Mouse (Mus musculus) neural tube, embryonic 11.5 days (tissue): ENCODE data around the gene Dcaf17. TPM values are rescaled to one million over a fixed set of nuclear protein-coding genes. Genes with fewer than 3 reads are reported as not detected.

Experiments used
- ATAC-seq: fragments of 200-750 bp; cut with Nextera tagmentation; 2 replicates; pipeline ENCODE4 v1.8.0; 2017; ENCODE audit warnings: moderate number of reproducible peaks, mild to moderate bottlenecking, moderate TSS enrichment, moderate library complexity; ENCODE audit not compliant: insufficient read depth, low FRiP score, low TSS enrichment
- DNase-seq: peaks from one replicate; pipeline ENCODE4 v3.0.0-alpha.2; 2015; ENCODE audit warnings: low spot score
- H3K27ac ChIP-seq: fragments of 300-500 bp; sonication (generic); 2 replicates; pipeline ENCODE4 v1.5.1; 2014; ENCODE audit warnings: low read depth, mild to moderate bottlenecking, low read length
- H3K27me3 ChIP-seq: fragments of 300-500 bp; sonication (generic); 2 replicates; pipeline ENCODE4 v1.6.1; 2014; ENCODE audit warnings: mild to moderate bottlenecking, low read length, mixed read lengths; ENCODE audit not compliant: control insufficient read depth, insufficient read depth
- H3K36me3 ChIP-seq: fragments of 300-500 bp; sonication (generic); 2 replicates; pipeline ENCODE4 v1.6.1; 2014; ENCODE audit warnings: mild to moderate bottlenecking, low read length, moderate library complexity, mixed read lengths; ENCODE audit not compliant: control insufficient read depth, insufficient read depth
- H3K4me1 ChIP-seq: fragments of 300-500 bp; sonication (generic); 2 replicates; pipeline ENCODE4 v1.6.1; 2014; ENCODE audit warnings: low read length, mixed read lengths; ENCODE audit not compliant: control insufficient read depth, insufficient read depth
- H3K4me2 ChIP-seq: fragments of 300-500 bp; sonication (generic); 2 replicates; pipeline ENCODE4 v1.6.1; 2014; ENCODE audit warnings: low read depth, mild to moderate bottlenecking, moderate library complexity
- H3K4me3 ChIP-seq: fragments of 300-500 bp; sonication (generic); 2 replicates; pipeline ENCODE4 v1.5.1; 2014; ENCODE audit warnings: low read depth, low read length
- H3K9ac ChIP-seq: fragments of 300-500 bp; sonication (generic); 2 replicates; pipeline ENCODE4 v1.6.1; 2014; ENCODE audit warnings: mild to moderate bottlenecking, low read length
- H3K9me3 ChIP-seq: fragments of 300-500 bp; sonication (generic); 2 replicates; pipeline ENCODE4 v1.6.1; 2016; ENCODE audit warnings: low read length; ENCODE audit not compliant: control insufficient read depth
- WGBS: fragments of 180-500 bp; shearing (Covaris S2); extraction: QIAGEN DNeasy Blood & Tissue Kit; methylation state at CpG from one replicate; pipeline ENCODE4 v1.1.7; 2014; 5-methylcytosine and 5-hydroxymethylcytosine counted together
- polyA plus RNA-seq: library from polyadenylated mRNA; unstranded; fragments of >200 nt; fragmentation: Nextera tagmentation; extraction: Ambion mirVana; gene quantifications from 2 replicates; pipeline ENCODE4 v1.2.1, GENCODE M21; 2014

The Dcaf17 gene
- polyA plus RNA-seq, 1 experiment from 2014 or later, result 33.1 TPM

DNA sequence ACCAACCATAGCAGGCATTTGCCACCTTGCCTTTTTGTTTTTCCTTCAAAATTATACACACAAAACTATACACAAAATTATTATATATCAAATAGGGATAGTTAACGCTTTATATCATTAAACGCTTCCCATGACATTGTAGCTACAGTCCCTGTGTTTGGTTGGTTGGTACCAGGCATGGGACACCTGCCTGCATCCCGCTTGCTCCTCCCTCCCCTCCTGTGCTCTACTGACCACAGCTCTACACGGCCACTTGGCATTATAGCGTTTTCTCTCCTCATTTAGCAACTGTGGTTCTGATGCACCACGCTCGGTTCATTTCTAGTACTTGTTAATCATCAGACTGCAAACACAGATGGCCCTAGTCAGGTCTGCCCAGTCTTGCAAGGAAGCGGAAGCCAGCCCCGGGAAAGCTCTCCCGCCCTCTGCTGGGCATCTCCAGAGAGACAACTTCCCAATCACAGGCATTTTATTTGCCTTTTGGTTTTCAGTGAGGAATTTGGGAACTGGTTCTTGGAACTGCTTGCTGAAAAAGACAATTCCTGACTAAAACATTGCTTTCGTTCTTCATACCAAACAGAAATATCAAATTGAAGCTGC is 15.5 kb upstream of the Dcaf17 start:
- peak; percentile 70 for DNase-seq
- no peak overlapping the region for H3K4me2 ChIP-seq
- no peaks in the 10 kb centered on the region for H3K4me1 ChIP-seq
- H3K36me3 ChIP-seq, result no peaks in the 10 kb centered on the region
- ATAC-seq, result no peak
- H3K27ac ChIP-seq, result no peak overlapping the region
- H3K9me3 ChIP-seq, result no peaks in the 10 kb centered on the region
- no peaks in the 10 kb centered on the region for H3K27me3 ChIP-seq
- 51% methylated on average over 11 of the region's 11 CpGs for WGBS
- no peak overlapping the region for H3K9ac ChIP-seq
- H3K4me3 ChIP-seq, result no peak overlapping the region

DNA sequence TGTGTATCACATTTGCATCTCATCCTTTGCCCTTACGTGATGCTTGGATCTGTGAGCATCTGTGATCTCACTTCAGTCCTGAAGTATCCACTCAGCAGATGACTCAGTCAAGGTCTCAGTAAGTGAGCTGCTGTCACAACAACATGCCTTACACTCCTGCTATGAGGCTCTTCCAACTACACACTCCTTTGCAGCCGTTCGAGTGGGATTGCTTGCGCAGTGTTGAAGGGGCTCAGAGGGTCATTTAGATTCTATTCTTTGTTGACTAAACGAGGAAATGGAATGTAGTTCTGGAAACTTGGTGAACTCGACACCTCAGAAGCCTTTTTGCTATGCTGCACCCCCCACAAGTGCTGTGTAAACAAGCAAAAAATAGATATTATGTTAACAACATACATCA is 9.0 kb upstream of the Dcaf17 start:
- Histone ChIP-seq H3K4me3 (no peak overlapping the region), H3K9ac (no peak overlapping the region), H3K4me1 (no peaks in the 10 kb centered on the region), H3K9me3 (no peaks in the 10 kb centered on the region), H3K36me3 (no peaks in the 10 kb centered on the region), H3K27me3 (no peaks in the 10 kb centered on the region), H3K27ac (no peak overlapping the region), H3K4me2 (no peak overlapping the region)
- 67% methylated on average over 6 of the region's 6 CpGs for WGBS
- DNase-seq (no peak), ATAC-seq (no peak)

DNA sequence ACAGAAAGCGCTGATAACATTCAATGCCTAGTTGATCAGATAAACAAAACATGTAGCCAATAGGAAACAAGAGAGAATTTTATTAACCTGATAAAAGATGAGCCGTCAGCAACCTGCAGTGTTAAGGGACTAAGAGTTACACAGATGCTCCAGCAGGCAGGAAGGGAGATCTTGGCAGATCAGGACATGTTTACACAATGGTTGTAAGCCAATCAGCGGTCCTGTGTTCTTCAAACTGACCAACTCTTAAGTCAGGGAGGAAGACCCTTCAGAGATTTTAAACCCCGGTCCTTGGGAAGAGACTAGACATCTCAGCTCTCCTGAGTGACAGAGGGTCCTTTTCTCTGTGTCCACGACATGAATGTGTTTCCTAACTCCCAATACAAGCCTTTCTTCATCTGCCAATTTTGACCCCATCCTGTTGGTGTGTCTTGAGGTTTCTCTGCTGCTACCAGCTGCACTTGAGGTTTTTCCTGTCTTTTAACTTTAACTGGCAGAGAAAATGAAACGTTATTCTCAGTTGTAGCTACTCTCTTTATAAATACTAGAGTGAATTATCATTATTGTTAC is 8.3 kb upstream of the Dcaf17 start:
- Histone ChIP-seq H3K27me3 (no peaks in the 10 kb centered on the region), H3K9ac (no peak overlapping the region), H3K36me3 (no peaks in the 10 kb centered on the region), H3K27ac (no peak overlapping the region), H3K9me3 (no peaks in the 10 kb centered on the region), H3K4me3 (no peak overlapping the region), H3K4me1 (no peaks in the 10 kb centered on the region), H3K4me2 (no peak overlapping the region)
- DNase-seq (no peak), ATAC-seq (no peak)
- WGBS, result 76% methylated on average over 6 of the region's 6 CpGs

- WGBS, result 79% methylated on average over 12 of the region's 12 CpGs
- H3K4me1 ChIP-seq, result no peaks in the 10 kb centered on the region
- no peaks in the 10 kb centered on the region for H3K27me3 ChIP-seq
- H3K4me2 ChIP-seq, result no peak overlapping the region
- H3K9me3 ChIP-seq, result no peaks in the 10 kb centered on the region
- DNase-seq (no peak), ATAC-seq (no peak)
- no peak overlapping the region for H3K9ac ChIP-seq
- no peak overlapping the region for H3K4me3 ChIP-seq
- no peaks in the 10 kb centered on the region for H3K36me3 ChIP-seq
- no peak overlapping the region for H3K27ac ChIP-seq
These were observed 6.2 kb upstream of the Dcaf17 start for GRCm38 (mm10) chr2:71048896-71049295.

GRCm38 (mm10) chr2:71050511-71050910 is 4.6 kb upstream of the Dcaf17 start:
- Histone ChIP-seq H3K27me3 (no peaks in the 10 kb centered on the region), H3K4me3 (no peak overlapping the region), H3K4me2 (no peak overlapping the region), H3K36me3 (no peaks in the 10 kb centered on the region), H3K27ac (no peak overlapping the region), H3K9me3 (no peaks in the 10 kb centered on the region), H3K9ac (no peak overlapping the region), H3K4me1 (peaks cover 9% of the 10 kb centered on the region; the same call in 1 of the 2 replicates)
- ATAC-seq, result no peak
- DNase-seq, result no peak
- 92% methylated on average over 7 of the region's 7 CpGs for WGBS

DNA sequence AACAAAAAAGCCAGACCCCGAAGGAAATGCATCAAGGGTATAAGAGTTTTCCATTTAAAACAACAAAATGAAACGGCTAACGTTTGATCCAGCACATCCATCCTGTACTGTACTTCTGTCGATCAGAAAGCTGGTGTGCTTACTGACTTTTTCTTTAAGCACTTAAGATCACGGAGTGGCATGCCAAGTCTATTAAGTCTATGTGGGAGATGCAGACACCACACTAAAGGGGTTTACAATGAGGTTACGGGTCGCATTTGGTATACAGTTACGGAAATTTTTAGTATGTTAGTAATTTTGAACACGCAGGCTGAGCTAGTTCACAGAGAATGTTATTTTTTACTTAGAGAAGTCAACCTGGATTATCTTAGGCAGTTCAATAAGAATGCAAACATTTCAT is 412 bp upstream of the Dcaf17 start:
- H3K9me3 ChIP-seq, result no peaks in the 10 kb centered on the region
- H3K4me1 ChIP-seq, result peaks cover 9% of the 10 kb centered on the region; the same call in 1 of the 2 replicates
- peak overlapping the region; percentile 78 for H3K4me2 ChIP-seq
- H3K4me3 ChIP-seq, result peak overlapping the region; percentile 75
- no peaks in the 10 kb centered on the region for H3K36me3 ChIP-seq
- WGBS, result 51% methylated on average over 9 of the region's 9 CpGs
- H3K27ac ChIP-seq, result no peak overlapping the region
- H3K27me3 ChIP-seq, result no peaks in the 10 kb centered on the region
- ATAC-seq, result no peak
- DNase-seq, result no peak
- peak overlapping the region; percentile 84; the same call in 1 of the 2 replicates for H3K9ac ChIP-seq

DNA sequence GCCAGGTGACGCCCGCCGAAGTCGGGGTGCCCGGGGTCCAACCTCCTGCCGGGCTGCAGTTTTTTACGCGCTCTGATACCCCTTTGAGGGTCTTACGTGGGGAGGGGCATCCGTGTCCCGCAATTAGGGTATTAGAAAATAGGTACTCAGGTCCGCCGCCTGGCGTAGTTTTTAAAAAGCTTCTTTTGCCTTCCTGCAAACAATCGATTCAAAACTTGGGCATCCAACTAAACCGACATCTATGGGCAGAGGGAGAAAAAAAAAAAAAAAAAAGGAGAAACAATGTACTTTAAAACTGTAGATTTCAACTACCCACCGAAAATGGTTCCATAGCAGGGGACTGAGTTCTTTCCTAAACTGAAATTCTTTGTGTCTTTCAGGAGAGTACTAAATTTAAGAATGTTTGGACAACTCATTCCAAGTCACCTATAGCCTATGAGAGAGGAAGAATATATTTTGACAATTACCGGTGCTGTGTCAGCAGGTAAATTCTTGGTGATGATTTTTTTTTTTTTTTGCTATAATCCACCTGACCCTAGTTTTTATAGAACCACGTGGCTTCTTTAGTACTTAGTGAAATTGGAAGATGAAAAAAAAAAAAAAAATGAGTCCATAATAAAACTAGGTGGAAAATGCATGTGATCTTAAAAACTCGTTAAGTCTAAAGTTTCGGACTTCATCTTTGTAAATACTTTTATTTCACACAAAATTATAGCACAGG is 1.1 kb downstream of the Dcaf17 start:
- 14% methylated on average over 21 of the region's 21 CpGs for WGBS
- ATAC-seq, result no peak
- peak overlapping the region; percentile 78 for H3K4me2 ChIP-seq
- DNase-seq, result no peak
- no peaks in the 10 kb centered on the region for H3K36me3 ChIP-seq
- H3K4me3 ChIP-seq, result peak overlapping the region; percentile 75
- peak overlapping the region; percentile 88 for H3K27ac ChIP-seq
- H3K9ac ChIP-seq, result peak overlapping the region; percentile 84
- peaks cover 9% of the 10 kb centered on the region; the same call in 1 of the 2 replicates for H3K4me1 ChIP-seq
- no peaks in the 10 kb centered on the region for H3K27me3 ChIP-seq
- H3K9me3 ChIP-seq, result no peaks in the 10 kb centered on the region

- Histone ChIP-seq H3K4me2 (no peak overlapping the region), H3K4me3 (no peak overlapping the region), H3K36me3 (no peaks in the 10 kb centered on the region), H3K27me3 (no peaks in the 10 kb centered on the region), H3K4me1 (no peaks in the 10 kb centered on the region), H3K9me3 (no peaks in the 10 kb centered on the region), H3K27ac (no peak overlapping the region), H3K9ac (no peak overlapping the region)
- ATAC-seq, result no peak
- 95% methylated on average over 4 of the region's 4 CpGs for WGBS
- DNase-seq, result no peak
These were observed 16.5 kb downstream of the Dcaf17 start for GRCm38 (mm10) chr2:71071601-71072000.

DNA sequence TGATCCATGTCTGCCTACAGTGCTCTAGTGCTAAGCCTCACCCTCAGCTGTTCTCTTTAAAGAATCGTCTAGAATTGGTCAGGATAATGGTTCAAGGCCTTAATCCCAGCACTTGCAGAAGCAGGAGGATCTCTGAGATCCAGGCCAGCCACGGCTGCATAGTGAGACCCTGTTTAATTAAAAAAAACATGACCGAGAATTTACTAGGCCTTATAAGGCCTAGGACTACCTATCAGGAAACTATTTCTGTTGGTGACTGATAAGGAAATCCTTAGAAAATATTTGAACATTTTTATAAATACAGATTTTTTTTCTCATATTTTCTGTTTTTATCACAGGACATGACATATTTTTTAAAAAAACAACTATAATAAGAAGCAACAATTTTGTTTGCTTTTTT is 18.2 kb downstream of the Dcaf17 start:
- H3K27ac ChIP-seq, result no peak overlapping the region
- DNase-seq (no peak), ATAC-seq (no peak)
- H3K4me1 ChIP-seq, result no peaks in the 10 kb centered on the region
- no peaks in the 10 kb centered on the region for H3K36me3 ChIP-seq
- no peak overlapping the region for H3K4me2 ChIP-seq
- no peaks in the 10 kb centered on the region for H3K9me3 ChIP-seq
- H3K4me3 ChIP-seq, result no peak overlapping the region
- WGBS, result 92% methylated on average over 3 of the region's 3 CpGs
- no peaks in the 10 kb centered on the region for H3K27me3 ChIP-seq
- no peak overlapping the region for H3K9ac ChIP-seq
